Mouse (Mus musculus) ES-CJ7 (cell line): ENCODE measurements around the gene Srrm2.

Experiments
- DNase-seq: peaks from one replicate; pipeline ENCODE4 v3.0.0; 2011; ENCODE audit warnings: low read depth, low spot score

The Srrm2 gene

GRCm38 (mm10) chr17:23790269-23791078, at the start of gene Srrm2:
Gene Srrm2, plus strand, starts transcription at chr17:23790532.
- no peak for DNase-seq

GRCm38 (mm10) chr17:23740598-23741021, 49.7 kb upstream of the Srrm2 start, which contains the start of gene Paqr4:
Gene Paqr4, minus strand, starts transcription at chr17:23740867.
- DNase-seq, result no peak

GRCm38 (mm10) chr17:23741359-23742209, 48.7 kb upstream of the Srrm2 start:
- DNase-seq, result no peak

- peak; percentile 61 for DNase-seq
Observed at GRCm38 (mm10) chr17:23742210-23742793, 48.0 kb upstream of the Srrm2 start.

GRCm38 (mm10) chr17:23742941-23743340, 47.4 kb upstream of the Srrm2 start:
- peak; percentile 41 for DNase-seq

GRCm38 (mm10) chr17:23744076-23744475, 46.3 kb upstream of the Srrm2 start:
- peak; percentile 29 for DNase-seq

GRCm38 (mm10) chr17:23744651-23745050, 45.7 kb upstream of the Srrm2 start:
- DNase-seq, result no peak

GRCm38 (mm10) chr17:23745301-23746251, 44.8 kb upstream of the Srrm2 start, which contains the start of gene Kremen2:
Gene Kremen2, minus strand, starts transcription at chr17:23745833.
- peak; percentile 36 for DNase-seq

GRCm38 (mm10) chr17:23746311-23746710, 44.0 kb upstream of the Srrm2 start:
- peak; percentile 83 for DNase-seq

GRCm38 (mm10) chr17:23746767-23747166, 43.6 kb upstream of the Srrm2 start:
- DNase-seq, result no peak

- no peak for DNase-seq
Observed at GRCm38 (mm10) chr17:23747471-23747870, 42.9 kb upstream of the Srrm2 start.

GRCm38 (mm10) chr17:23748026-23748425, 42.3 kb upstream of the Srrm2 start:
- DNase-seq, result no peak

GRCm38 (mm10) chr17:23748631-23749391, 41.5 kb upstream of the Srrm2 start:
- DNase-seq, result peak; percentile 88

- DNase-seq, result no peak
Observed at GRCm38 (mm10) chr17:23749400-23750191, 40.7 kb upstream of the Srrm2 start.

- DNase-seq, result no peak
Observed at GRCm38 (mm10) chr17:23755689-23756088, 34.6 kb upstream of the Srrm2 start.

- no peak for DNase-seq
Observed at GRCm38 (mm10) chr17:23757581-23757980, 32.8 kb upstream of the Srrm2 start.

- peak; percentile 83 for DNase-seq
Observed at GRCm38 (mm10) chr17:23758801-23759200, 31.5 kb upstream of the Srrm2 start.

GRCm38 (mm10) chr17:23760231-23760630, 30.1 kb upstream of the Srrm2 start:
- peak; percentile 58 for DNase-seq

- DNase-seq, result no peak
Observed at GRCm38 (mm10) chr17:23761155-23761554, 29.2 kb upstream of the Srrm2 start.
